ENCODE assay signal across 9 mouse cellular contexts in the genomic region with DNA sequence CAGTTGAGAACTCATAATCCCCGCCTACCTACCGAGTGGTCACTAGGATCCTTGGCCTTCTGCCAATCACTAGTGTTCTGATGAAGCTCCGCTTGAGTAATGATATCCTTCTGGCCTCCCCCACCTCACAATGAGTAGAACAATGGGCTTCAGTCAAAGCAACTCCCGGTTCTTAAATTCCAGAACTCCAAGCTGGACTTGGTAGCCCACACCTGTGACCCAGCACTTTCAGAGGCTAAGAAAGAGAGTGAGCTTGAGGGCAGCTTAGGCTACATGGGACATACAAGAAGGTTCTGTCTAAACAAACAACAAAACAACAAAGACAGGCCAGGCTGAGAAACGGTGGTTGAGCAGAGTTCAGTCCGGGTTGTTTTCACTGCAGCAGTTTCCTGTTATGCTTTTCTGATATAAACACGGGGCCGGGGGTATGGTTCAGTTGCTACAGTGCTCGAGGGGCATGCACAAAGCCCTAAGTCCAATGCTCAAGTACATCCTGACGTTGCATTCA. TPM values are rescaled to one million over a fixed set of nuclear protein-coding genes. Genes with fewer than 3 reads are reported as not detected.
DNase-seq lines count a peak whose midpoint lies in the region; ATAC-seq and TF ChIP-seq lines count a peak whose summit lies in the region.
"Had no signal": no experiment of that assay in that cellular context is flagged by ENCODE, and none has a peak within 500 bp of the region (broad histone marks: within the 10 kb centered on the region; RNA-seq: fewer than 3 reads in every experiment).

No protein-coding gene starts in this region.

- H3K36me3 ChIP-seq in lung, embryonic 14.5 days (ENCODE audit: insufficient read depth), result no peaks in the 10 kb centered on the region
- H3K36me3 ChIP-seq in forebrain, embryonic 13.5 days (ENCODE audit: poor library complexity, severe bottlenecking), result no peaks in the 10 kb centered on the region
- H3K36me3 ChIP-seq in forebrain, postnatal 0 days (ENCODE audit: insufficient read depth), result no peaks in the 10 kb centered on the region
- H3K36me3 ChIP-seq in forebrain, embryonic 15.5 days, result no peaks in the 10 kb centered on the region
- H3K36me3 ChIP-seq: neural tube, embryonic 13.5 days had no signal

- peaks cover 9% of the 10 kb centered on the region; the same call in 1 of the 2 replicates for H3K4me1 ChIP-seq in lung, embryonic 14.5 days (ENCODE audit: insufficient read depth)
- no peaks in the 10 kb centered on the region for H3K4me1 ChIP-seq in forebrain, embryonic 13.5 days
- no peaks in the 10 kb centered on the region for H3K4me1 ChIP-seq in forebrain, postnatal 0 days (ENCODE audit: insufficient read depth)
- H3K4me1 ChIP-seq in forebrain, embryonic 15.5 days, result no peaks in the 10 kb centered on the region
- H3K4me1 ChIP-seq: neural tube, embryonic 13.5 days had no signal

- TF ChIP-seq CTCF in brain, embryonic 14.5 days (IDR thresholded peaks at IDR 0.05; ENCODE audit: borderline replicate concordance, extremely low read depth, insufficient read depth, insufficient read length), result no peak
- no peak for TF ChIP-seq CTCF in lung, embryonic 14.5 days (IDR thresholded peaks at IDR 0.05; ENCODE audit: low read depth)
- no peak for TF ChIP-seq CTCF in forebrain, postnatal 0 days (IDR thresholded peaks at IDR 0.05; ENCODE audit: low read depth)

- WGBS in lung, embryonic 14.5 days, result 34% methylated on average over 10 of the region's 10 CpGs
- WGBS in forebrain, embryonic 13.5 days, result 71% methylated on average over 10 of the region's 10 CpGs
- WGBS in forebrain, postnatal 0 days, result 69% methylated on average over 10 of the region's 10 CpGs
- 71% methylated on average over 10 of the region's 10 CpGs for WGBS in forebrain, embryonic 15.5 days

- no peak overlapping the region for H3K9ac ChIP-seq in lung, embryonic 14.5 days
- H3K9ac ChIP-seq in forebrain, embryonic 13.5 days, result no peak overlapping the region
- H3K9ac ChIP-seq in forebrain, postnatal 0 days, result no peak overlapping the region
- no peak overlapping the region for H3K9ac ChIP-seq in forebrain, embryonic 15.5 days (replicated peaks)
- H3K9ac ChIP-seq: neural tube, embryonic 13.5 days had no signal

- DNase-seq in 416B (ENCODE audit: low read depth), result peak; percentile 63
- peak; percentile 8 for DNase-seq in brain, embryonic 14.5 days (ENCODE audit: low read depth)
- peak; percentile 62 for DNase-seq in heart, postnatal 4 days
- peak; percentile 88 for DNase-seq in lung, embryonic 14.5 days
- no peak for DNase-seq in layer of hippocampus, adult 9-10 months (ENCODE audit: low spot score)
- no peak for DNase-seq in forebrain, postnatal 0 days

- no peak for TF ChIP-seq POLR2A in brain, embryonic 14.5 days (IDR thresholded peaks at IDR 0.05; ENCODE audit: borderline replicate concordance, extremely low read depth, insufficient read depth, insufficient read length, poor library complexity, severe bottlenecking)

- no peaks in the 10 kb centered on the region for H3K27me3 ChIP-seq in lung, embryonic 14.5 days (ENCODE audit: insufficient read depth, low read length)
- no peaks in the 10 kb centered on the region for H3K27me3 ChIP-seq in forebrain, embryonic 13.5 days
- no peaks in the 10 kb centered on the region for H3K27me3 ChIP-seq in forebrain, postnatal 0 days (ENCODE audit: insufficient read depth, low read length)
- H3K27me3 ChIP-seq in forebrain, embryonic 15.5 days, result no peaks in the 10 kb centered on the region
- H3K27me3 ChIP-seq: neural tube, embryonic 13.5 days had no signal

- no peak overlapping the region for H3K4me2 ChIP-seq in lung, embryonic 14.5 days
- no peak overlapping the region for H3K4me2 ChIP-seq in forebrain, embryonic 13.5 days
- no peak overlapping the region for H3K4me2 ChIP-seq in forebrain, postnatal 0 days (ENCODE audit: low read depth)
- no peak overlapping the region for H3K4me2 ChIP-seq in forebrain, embryonic 15.5 days (replicated peaks)
- H3K4me2 ChIP-seq: neural tube, embryonic 13.5 days had no signal

- peak overlapping the region; percentile 86 for H3K27ac ChIP-seq in lung, embryonic 14.5 days (ENCODE audit: low read depth)
- no peak overlapping the region for H3K27ac ChIP-seq in forebrain, embryonic 13.5 days
- no peak overlapping the region for H3K27ac ChIP-seq in forebrain, postnatal 0 days (ENCODE audit: low read depth, low read length)
- no peak overlapping the region for H3K27ac ChIP-seq in forebrain, embryonic 15.5 days (replicated peaks)
- H3K27ac ChIP-seq: neural tube, embryonic 13.5 days had no signal

- H3K9me3 ChIP-seq in lung, embryonic 14.5 days (ENCODE audit: low read depth, low read length), result no peaks in the 10 kb centered on the region
- H3K9me3 ChIP-seq in forebrain, embryonic 13.5 days (replicated peaks), result no peaks in the 10 kb centered on the region
- H3K9me3 ChIP-seq in forebrain, postnatal 0 days (ENCODE audit: low read length), result no peaks in the 10 kb centered on the region
- H3K9me3 ChIP-seq in forebrain, embryonic 15.5 days, result no peaks in the 10 kb centered on the region
- H3K9me3 ChIP-seq: neural tube, embryonic 13.5 days had no signal

- ATAC-seq in lung, embryonic 14.5 days (ENCODE audit: insufficient read depth), result peak; percentile 29; the same call in 1 of the 2 replicates
- no peak for ATAC-seq in forebrain, embryonic 13.5 days
- no peak for ATAC-seq in forebrain, postnatal 0 days
- ATAC-seq in forebrain, embryonic 15.5 days (replicated peaks), result no peak

- no peak overlapping the region for H3K4me3 ChIP-seq in lung, embryonic 14.5 days (ENCODE audit: low read depth, low read length)
- no peak overlapping the region for H3K4me3 ChIP-seq in forebrain, embryonic 13.5 days
- H3K4me3 ChIP-seq in forebrain, postnatal 0 days (ENCODE audit: low read depth, low read length), result no peak overlapping the region
- no peak overlapping the region for H3K4me3 ChIP-seq in forebrain, embryonic 15.5 days
- H3K4me3 ChIP-seq: neural tube, embryonic 13.5 days had no signal

RNA-seq across cellular contexts. Expression of gene Hspa4, which starts 7.4 kb away (rescaled TPM):
- polyA plus RNA-seq in brain, embryonic 14.5 days (2012; rRNA removed), result 59.4 and 91.9 TPM in 2 replicates
- 100 to 1,000 TPM; 132 to 136 TPM for total RNA-seq in heart, postnatal 4 days (2021)
- 105 and 109 TPM in 2 replicates for polyA plus RNA-seq in lung, embryonic 14.5 days (2014; fragmentation: Nextera tagmentation; extraction: Ambion mirVana)
- 62.7 and 67.2 TPM in 2 replicates for polyA plus RNA-seq in forebrain, embryonic 13.5 days (2015; fragmentation: Nextera tagmentation; extraction: Ambion mirVana)
- 112 and 138 TPM in 2 replicates for total RNA-seq in forebrain, postnatal 0 days (2014; rRNA removed)
- 42.1 and 46.9 TPM in 2 replicates for polyA plus RNA-seq in forebrain, postnatal 0 days (2015; fragmentation: Nextera tagmentation; extraction: Ambion mirVana)
- 51.8 and 54.7 TPM in 2 replicates for polyA plus RNA-seq in forebrain, embryonic 15.5 days (2015; fragmentation: Nextera tagmentation; extraction: Ambion mirVana)

RNA-seq across cellular contexts. Expression of gene Zcchc10, which starts 16.9 kb away (rescaled TPM):
- 9.5 and 11.3 TPM in 2 replicates for polyA plus RNA-seq in brain, embryonic 14.5 days (2012; rRNA removed)
- total RNA-seq in heart, postnatal 4 days (2021), result 10 to 100 TPM in 1 of 2 experiments, 1 to 10 TPM in 1; 9.3 to 12.0 TPM
- polyA plus RNA-seq in lung, embryonic 14.5 days (2014; fragmentation: Nextera tagmentation; extraction: Ambion mirVana), result 24.0 and 27.7 TPM in 2 replicates
- 18.1 and 19.0 TPM in 2 replicates for polyA plus RNA-seq in forebrain, embryonic 13.5 days (2015; fragmentation: Nextera tagmentation; extraction: Ambion mirVana)
- total RNA-seq in forebrain, postnatal 0 days (2014; rRNA removed), result 0.86 and 2.8 TPM in 2 replicates
- polyA plus RNA-seq in forebrain, postnatal 0 days (2015; fragmentation: Nextera tagmentation; extraction: Ambion mirVana), result 16.0 and 17.1 TPM in 2 replicates
- polyA plus RNA-seq in forebrain, embryonic 15.5 days (2015; fragmentation: Nextera tagmentation; extraction: Ambion mirVana), result 13.6 and 15.2 TPM in 2 replicates

RNA-seq across cellular contexts. Expression of gene Aff4, which starts 43.0 kb away (rescaled TPM):
- 49.1 and 69.0 TPM in 2 replicates for polyA plus RNA-seq in brain, embryonic 14.5 days (2012; rRNA removed)
- total RNA-seq in heart, postnatal 4 days (2021), result 100 to 1,000 TPM; 141 to 157 TPM
- polyA plus RNA-seq in lung, embryonic 14.5 days (2014; fragmentation: Nextera tagmentation; extraction: Ambion mirVana), result 56.5 and 62.9 TPM in 2 replicates
- polyA plus RNA-seq in forebrain, embryonic 13.5 days (2015; fragmentation: Nextera tagmentation; extraction: Ambion mirVana), result 66.0 and 66.7 TPM in 2 replicates
- total RNA-seq in forebrain, postnatal 0 days (2014; rRNA removed), result 110 and 147 TPM in 2 replicates
- polyA plus RNA-seq in forebrain, postnatal 0 days (2015; fragmentation: Nextera tagmentation; extraction: Ambion mirVana), result 67.0 and 98.5 TPM in 2 replicates
- polyA plus RNA-seq in forebrain, embryonic 15.5 days (2015; fragmentation: Nextera tagmentation; extraction: Ambion mirVana), result 60.9 and 70.8 TPM in 2 replicates

Comparison
In these comparisons a context has a peak if more than half of its experiments do, and no peak if none do; other contexts are left out.
1. DNase-seq: peak in 416B (single experiment), brain, embryonic 14.5 days (single experiment), heart, postnatal 4 days (single experiment) and lung, embryonic 14.5 days (single experiment); none in layer of hippocampus, adult 9-10 months (single experiment) and forebrain, postnatal 0 days (single experiment).